Mouse (Mus musculus) lung, adult 2 months (tissue): ENCODE data around the gene Gm49321. TPM values are rescaled to one million over a fixed set of nuclear protein-coding genes. Genes with fewer than 3 reads are reported as not detected.
A peak's percentile ranks its signal among the peaks of the same experiment; 100 is the strongest.

Experiments used
- DNase-seq: peaks from one replicate; pipeline ENCODE4 v3.0.0; 2022
- H3K4me1 ChIP-seq: fragments of 200-500 bp; 2 replicates; pipeline ENCODE4 v1.6.1; 2011; ENCODE audit warnings: low read length; ENCODE audit not compliant: control insufficient read depth, insufficient read depth
- H3K4me3 ChIP-seq: fragments of 200-500 bp; replicated peaks from 2 replicates; pipeline ENCODE3; 2011; ENCODE audit warnings: low read depth, mild to moderate bottlenecking, control low read depth, low read length; ENCODE audit errors: extremely low read depth
- CTCF ChIP-seq: fragments of 200-500 bp; IDR thresholded peaks from 2 replicates; pipeline ENCODE4 v1.5.1; 2011; ENCODE audit warnings: mild to moderate bottlenecking, low read length, control low read depth; ENCODE audit not compliant: insufficient read depth
- POLR2A ChIP-seq: fragments of 200-500 bp; IDR thresholded peaks from 2 replicates; pipeline ENCODE4 v1.6.1; 2011; ENCODE audit warnings: low read depth, mild to moderate bottlenecking, control low read depth, low read length, borderline replicate concordance; ENCODE audit errors: extremely low read depth
- WGBS: fragments of 180-500 bp; shearing (Covaris S2); methylation state at CpG from one replicate; pipeline ENCODE4 v1.1.7; 2018; 5-methylcytosine and 5-hydroxymethylcytosine counted together
- polyA plus RNA-seq: library from polyadenylated mRNA; depleted of rRNA; stranded (reverse); fragments of >200 nt; gene quantifications from 2 replicates; pipeline ENCODE4 v1.2.3, GENCODE M21; 2012

The Gm49321 gene
- polyA plus RNA-seq, 1 experiment, result not detected

GRCm38 (mm10) chr12:73905041-73905440 lies 32.4 kb upstream of the Gm49321 start:
- Histone ChIP-seq H3K4me3 (no peak overlapping the region), H3K4me1 (no peaks in the 10 kb centered on the region)
- DNase-seq, result no peak
- TF ChIP-seq CTCF, result no peak
- TF ChIP-seq POLR2A, result no peak
- WGBS, result 30% methylated on average over 2 of the region's 2 CpGs

- TF ChIP-seq CTCF (no peak), POLR2A (no peak)
- DNase-seq, result no peak
- WGBS, result 69% methylated on average over 4 of the region's 4 CpGs
Measured at GRCm38 (mm10) chr12:73905555-73905954, 31.9 kb upstream of the Gm49321 start.

GRCm38 (mm10) chr12:73907079-73907672 lies 30.3 kb upstream of the Gm49321 start:
- DNase-seq, result no peak
- under 1% methylated on average over 18 of the region's 18 CpGs for WGBS
- no peaks in the 10 kb centered on the region; the same call in none of the 2 replicates for H3K4me1 ChIP-seq
- TF ChIP-seq CTCF (no peak), POLR2A (no peak)
- peak overlapping the region; percentile 69 for H3K4me3 ChIP-seq

More at GRCm38 (mm10) chr12:73905555-73905954, 31.9 kb upstream of the Gm49321 start:
- Histone ChIP-seq H3K4me1 (no peaks in the 10 kb centered on the region; the same call in 1 of the 2 replicates), H3K4me3 (no peak overlapping the region)

GRCm38 (mm10) chr12:73907673-73908150 lies 29.7 kb upstream of the Gm49321 start:
- TF ChIP-seq CTCF (no peak), POLR2A (peak; percentile 96)
- H3K4me1 ChIP-seq, result no peaks in the 10 kb centered on the region; the same call in none of the 2 replicates
- WGBS, result under 1% methylated on average over 42 of the region's 51 CpGs
- peak overlapping the region; percentile 93 for H3K4me3 ChIP-seq
- DNase-seq, result peak; percentile 94

- DNase-seq, result peak; percentile 69
- TF ChIP-seq POLR2A (peak; percentile 31; the same call in 1 of the 2 replicates), CTCF (no peak)
- under 1% methylated on average over 75 of the region's 76 CpGs for WGBS
- Histone ChIP-seq H3K4me1 (no peaks in the 10 kb centered on the region; the same call in none of the 2 replicates), H3K4me3 (peak overlapping the region; percentile 93)
Measured at GRCm38 (mm10) chr12:73908274-73909012, 29.0 kb upstream of the Gm49321 start.

GRCm38 (mm10) chr12:73909013-73909575 lies 28.4 kb upstream of the Gm49321 start:
- WGBS, result under 1% methylated on average over 6 of the region's 6 CpGs
- H3K4me3 ChIP-seq, result peak overlapping the region; percentile 93
- no peaks in the 10 kb centered on the region; the same call in none of the 2 replicates for H3K4me1 ChIP-seq
- no peak for DNase-seq
- no peak for TF ChIP-seq POLR2A
- no peak for TF ChIP-seq CTCF

GRCm38 (mm10) chr12:73918479-73918878 lies 19.0 kb upstream of the Gm49321 start:
- H3K4me1 ChIP-seq, result no peaks in the 10 kb centered on the region
- TF ChIP-seq CTCF (no peak), POLR2A (no peak)
- DNase-seq, result no peak
- WGBS, result 93% methylated on average over 5 of the region's 5 CpGs
- no peak overlapping the region for H3K4me3 ChIP-seq

GRCm38 (mm10) chr12:73930266-73930665 lies 7.2 kb upstream of the Gm49321 start:
- Histone ChIP-seq H3K4me3 (no peak overlapping the region), H3K4me1 (no peaks in the 10 kb centered on the region)
- TF ChIP-seq CTCF (no peak), POLR2A (no peak)
- no peak for DNase-seq
- WGBS, result 79% methylated on average over 3 of the region's 3 CpGs

- no peaks in the 10 kb centered on the region for H3K4me1 ChIP-seq
- DNase-seq, result no peak
- TF ChIP-seq CTCF, result peak; percentile 37; the same call in 1 of the 2 replicates
- TF ChIP-seq POLR2A, result no peak
- WGBS, result 54% methylated on average over 5 of the region's 5 CpGs
- H3K4me3 ChIP-seq, result no peak overlapping the region
Measured at GRCm38 (mm10) chr12:73931274-73931673, 6.2 kb upstream of the Gm49321 start.
